Mouse (Mus musculus): ENCODE results near the gene Fam71f2. TPM values are rescaled to one million over a fixed set of nuclear protein-coding genes. Genes with fewer than 3 reads are reported as not detected.

Fam71f2 gene
- polyA plus RNA-seq, 1 experiment from 2014 or later: 0.13 TPM

GRCm38 (mm10) chr6:29288651-29289050, 9.3 kb downstream of the Fam71f2 start:
- Histone ChIP-seq H3K9ac (ENCODE audit: low read depth, low read length) (no peak overlapping the region), H3K27me3 (replicated peaks; ENCODE audit: control insufficient read depth, insufficient read depth, low read length) (no peaks in the 10 kb centered on the region), H3K4me2 (ENCODE audit: low read depth, low read length) (no peak overlapping the region), H3K36me3 (ENCODE audit: control insufficient read depth, insufficient read depth, low read length) (no peaks in the 10 kb centered on the region; the same call in 1 of the 2 replicates), H3K4me1 (ENCODE audit: control insufficient read depth, insufficient read depth, low read length) (no peaks in the 10 kb centered on the region), H3K27ac (ENCODE audit: low read length) (no peak overlapping the region), H3K4me3 (ENCODE audit: low read length) (no peak overlapping the region), H3K9me3 (ENCODE audit: control insufficient read depth, low read length) (no peaks in the 10 kb centered on the region)
- WGBS: 58% methylated on average over 6 of the region's 6 CpGs
- no peak for ATAC-seq

DNA sequence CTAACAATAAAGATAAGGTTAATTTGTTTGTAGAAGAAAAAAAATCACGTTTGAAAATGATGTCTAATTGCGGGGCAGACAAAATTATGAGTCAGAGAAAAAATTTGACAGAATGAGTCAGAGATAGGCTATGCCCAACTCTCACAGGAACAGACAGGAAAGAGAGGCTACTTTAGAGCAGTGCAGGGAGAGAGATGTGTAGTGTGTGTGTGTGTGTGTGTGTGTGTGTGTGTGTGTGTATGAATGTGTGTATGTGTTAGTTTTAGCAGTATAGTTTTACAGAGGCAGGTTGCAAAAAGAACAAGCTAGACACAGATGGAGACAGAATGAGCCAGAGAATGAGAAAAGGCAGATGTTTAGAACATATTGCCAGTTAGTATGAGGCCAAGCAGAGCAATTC, 19.7 kb downstream of the Fam71f2 start:
- 44% methylated on average over 2 of the region's 2 CpGs for WGBS
- H3K36me3 ChIP-seq (ENCODE audit: control insufficient read depth, insufficient read depth, low read length): no peaks in the 10 kb centered on the region
- no peaks in the 10 kb centered on the region for H3K27me3 ChIP-seq (replicated peaks; ENCODE audit: control insufficient read depth, insufficient read depth, low read length)
- no peak overlapping the region for H3K4me3 ChIP-seq (ENCODE audit: low read length)
- H3K4me2 ChIP-seq (ENCODE audit: low read depth, low read length): no peak overlapping the region
- H3K9ac ChIP-seq (ENCODE audit: low read depth, low read length): no peak overlapping the region
- no peak overlapping the region for H3K27ac ChIP-seq (ENCODE audit: low read length)
- H3K9me3 ChIP-seq (ENCODE audit: control insufficient read depth, low read length): no peaks in the 10 kb centered on the region; the same call in 1 of the 2 replicates
- no peak for ATAC-seq
- H3K4me1 ChIP-seq (ENCODE audit: control insufficient read depth, insufficient read depth, low read length): no peaks in the 10 kb centered on the region

- Histone ChIP-seq H3K9ac (ENCODE audit: low read depth, low read length) (no peak overlapping the region), H3K4me1 (ENCODE audit: control insufficient read depth, insufficient read depth, low read length) (no peaks in the 10 kb centered on the region), H3K4me2 (ENCODE audit: low read depth, low read length) (no peak overlapping the region), H3K9me3 (ENCODE audit: control insufficient read depth, low read length) (no peaks in the 10 kb centered on the region; the same call in 1 of the 2 replicates), H3K27ac (ENCODE audit: low read length) (no peak overlapping the region), H3K36me3 (ENCODE audit: control insufficient read depth, insufficient read depth, low read length) (no peaks in the 10 kb centered on the region), H3K4me3 (ENCODE audit: low read length) (no peak overlapping the region), H3K27me3 (replicated peaks; ENCODE audit: control insufficient read depth, insufficient read depth, low read length) (no peaks in the 10 kb centered on the region)
- no peak for ATAC-seq
Observed at GRCm38 (mm10) chr6:29303251-29303650, 23.9 kb downstream of the Fam71f2 start.

GRCm38 (mm10) chr6:29303726-29304125, 24.3 kb downstream of the Fam71f2 start:
- Histone ChIP-seq H3K9me3 (ENCODE audit: control insufficient read depth, low read length) (no peaks in the 10 kb centered on the region; the same call in 1 of the 2 replicates), H3K36me3 (ENCODE audit: control insufficient read depth, insufficient read depth, low read length) (no peaks in the 10 kb centered on the region), H3K27me3 (replicated peaks; ENCODE audit: control insufficient read depth, insufficient read depth, low read length) (no peaks in the 10 kb centered on the region), H3K4me1 (ENCODE audit: control insufficient read depth, insufficient read depth, low read length) (no peaks in the 10 kb centered on the region), H3K9ac (ENCODE audit: low read depth, low read length) (no peak overlapping the region), H3K27ac (ENCODE audit: low read length) (no peak overlapping the region), H3K4me3 (ENCODE audit: low read length) (no peak overlapping the region), H3K4me2 (ENCODE audit: low read depth, low read length) (no peak overlapping the region)
- ATAC-seq: no peak
- WGBS: 33% methylated on average over 5 of the region's 5 CpGs

- 90% methylated on average over 4 of the region's 4 CpGs for WGBS
- H3K27ac ChIP-seq (ENCODE audit: low read length): no peak overlapping the region
- no peak for ATAC-seq
- H3K4me2 ChIP-seq (ENCODE audit: low read depth, low read length): no peak overlapping the region
- no peaks in the 10 kb centered on the region for H3K9me3 ChIP-seq (ENCODE audit: control insufficient read depth, low read length)
- no peak overlapping the region for H3K4me3 ChIP-seq (ENCODE audit: low read length)
- H3K4me1 ChIP-seq (ENCODE audit: control insufficient read depth, insufficient read depth, low read length): no peaks in the 10 kb centered on the region
- no peak overlapping the region for H3K9ac ChIP-seq (ENCODE audit: low read depth, low read length)
- no peaks in the 10 kb centered on the region for H3K27me3 ChIP-seq (replicated peaks; ENCODE audit: control insufficient read depth, insufficient read depth, low read length)
- no peaks in the 10 kb centered on the region for H3K36me3 ChIP-seq (ENCODE audit: control insufficient read depth, insufficient read depth, low read length)
Observed at GRCm38 (mm10) chr6:29305462-29305861, 26.1 kb downstream of the Fam71f2 start.

- no peak for ATAC-seq
- H3K4me1 ChIP-seq (ENCODE audit: control insufficient read depth, insufficient read depth, low read length): no peaks in the 10 kb centered on the region
- H3K27ac ChIP-seq (ENCODE audit: low read length): no peak overlapping the region
- no peak overlapping the region for H3K9ac ChIP-seq (ENCODE audit: low read depth, low read length)
- H3K4me3 ChIP-seq (ENCODE audit: low read length): no peak overlapping the region
- H3K27me3 ChIP-seq (replicated peaks; ENCODE audit: control insufficient read depth, insufficient read depth, low read length): no peaks in the 10 kb centered on the region
- H3K4me2 ChIP-seq (ENCODE audit: low read depth, low read length): no peak overlapping the region
- WGBS: 89% methylated on average over 16 of the region's 16 CpGs
- H3K36me3 ChIP-seq (ENCODE audit: control insufficient read depth, insufficient read depth, low read length): no peaks in the 10 kb centered on the region
- no peaks in the 10 kb centered on the region for H3K9me3 ChIP-seq (ENCODE audit: control insufficient read depth, low read length)
Observed at GRCm38 (mm10) chr6:29308846-29309605, 29.6 kb downstream of the Fam71f2 start.

- no peaks in the 10 kb centered on the region for H3K36me3 ChIP-seq (ENCODE audit: control insufficient read depth, insufficient read depth, low read length)
- WGBS: 80% methylated on average over 14 of the region's 14 CpGs
Observed at GRCm38 (mm10) chr6:29313690-29314202, 34.4 kb downstream of the Fam71f2 start.

GRCm38 (mm10) chr6:29317286-29317685, 37.9 kb downstream of the Fam71f2 start:
- no peaks in the 10 kb centered on the region for H3K36me3 ChIP-seq (ENCODE audit: control insufficient read depth, insufficient read depth, low read length)
- H3K27ac ChIP-seq (ENCODE audit: low read length): no peak overlapping the region
- no peaks in the 10 kb centered on the region for H3K27me3 ChIP-seq (replicated peaks; ENCODE audit: control insufficient read depth, insufficient read depth, low read length)
- no peaks in the 10 kb centered on the region for H3K9me3 ChIP-seq (ENCODE audit: control insufficient read depth, low read length)
- no peaks in the 10 kb centered on the region for H3K4me1 ChIP-seq (ENCODE audit: control insufficient read depth, insufficient read depth, low read length)
- WGBS: 63% methylated on average over 2 of the region's 2 CpGs
- no peak overlapping the region for H3K4me2 ChIP-seq (ENCODE audit: low read depth, low read length)
- no peak overlapping the region for H3K4me3 ChIP-seq (ENCODE audit: low read length)
- no peak overlapping the region for H3K9ac ChIP-seq (ENCODE audit: low read depth, low read length)
- ATAC-seq: no peak

More at GRCm38 (mm10) chr6:29313690-29314202, 34.4 kb downstream of the Fam71f2 start:
- H3K4me2 ChIP-seq (ENCODE audit: low read depth, low read length): no peak overlapping the region
- H3K27ac ChIP-seq (ENCODE audit: low read length): no peak overlapping the region
- no peaks in the 10 kb centered on the region for H3K27me3 ChIP-seq (replicated peaks; ENCODE audit: control insufficient read depth, insufficient read depth, low read length)
- H3K9ac ChIP-seq (ENCODE audit: low read depth, low read length): no peak overlapping the region
- no peak for ATAC-seq
- no peaks in the 10 kb centered on the region for H3K9me3 ChIP-seq (ENCODE audit: control insufficient read depth, low read length)
- H3K4me1 ChIP-seq (ENCODE audit: control insufficient read depth, insufficient read depth, low read length): no peaks in the 10 kb centered on the region
- no peak overlapping the region for H3K4me3 ChIP-seq (ENCODE audit: low read length)

GRCm38 (mm10) chr6:29317941-29318340, 38.5 kb downstream of the Fam71f2 start:
- H3K36me3 ChIP-seq (ENCODE audit: control insufficient read depth, insufficient read depth, low read length): no peaks in the 10 kb centered on the region
- no peaks in the 10 kb centered on the region for H3K4me1 ChIP-seq (ENCODE audit: control insufficient read depth, insufficient read depth, low read length)
- no peak for ATAC-seq
- no peak overlapping the region for H3K4me3 ChIP-seq (ENCODE audit: low read length)
- no peak overlapping the region for H3K9ac ChIP-seq (ENCODE audit: low read depth, low read length)
- H3K27ac ChIP-seq (ENCODE audit: low read length): no peak overlapping the region
- 61% methylated on average over 3 of the region's 3 CpGs for WGBS
- no peak overlapping the region for H3K4me2 ChIP-seq (ENCODE audit: low read depth, low read length)
- no peaks in the 10 kb centered on the region for H3K9me3 ChIP-seq (ENCODE audit: control insufficient read depth, low read length)
- no peaks in the 10 kb centered on the region for H3K27me3 ChIP-seq (replicated peaks; ENCODE audit: control insufficient read depth, insufficient read depth, low read length)

Measured in intestine, embryonic 16.5 days (tissue).